Mouse (Mus musculus) ES-Bruce4 (cell line): ENCODE measurements around the gene Alox5ap. TPM values are rescaled to one million over a fixed set of nuclear protein-coding genes. Genes with fewer than 3 reads are reported as not detected.

ENCODE experiments used
- H3K27ac ChIP-seq: 2 replicates; pipeline ENCODE4 v1.5.1; 2012; ENCODE audit warnings: low read length, inconsistent platforms; ENCODE audit not compliant: insufficient read depth
- H3K27me3 ChIP-seq: 2 replicates; pipeline ENCODE4 v1.6.1; 2012; ENCODE audit warnings: mild to moderate bottlenecking, low read length, inconsistent platforms; ENCODE audit not compliant: control insufficient read depth, poor library complexity, insufficient read depth, severe bottlenecking
- H3K36me3 ChIP-seq: 2 replicates; pipeline ENCODE4 v1.6.1; 2012; ENCODE audit warnings: inconsistent platforms, mild to moderate bottlenecking, low read length, moderate library complexity; ENCODE audit not compliant: control insufficient read depth, poor library complexity, insufficient read depth, severe bottlenecking
- H3K4me1 ChIP-seq: one replicate; pipeline ENCODE4 v1.8.1; 2011; ENCODE audit warnings: low read length; ENCODE audit not compliant: control insufficient read depth, insufficient read depth
- H3K4me3 ChIP-seq: 2 replicates; pipeline ENCODE4 v1.5.1; 2011; ENCODE audit warnings: low read depth, mild to moderate bottlenecking, low read length
- H3K9ac ChIP-seq: 2 replicates; pipeline ENCODE4 v1.6.1; 2012; ENCODE audit warnings: low read depth, mild to moderate bottlenecking, inconsistent platforms; ENCODE audit not compliant: poor library complexity, severe bottlenecking
- H3K9me3 ChIP-seq: replicated peaks from 2 replicates; pipeline ENCODE4 v1.6.1; 2012; ENCODE audit warnings: mild to moderate bottlenecking, low read length, inconsistent platforms; ENCODE audit not compliant: control insufficient read depth, poor library complexity, insufficient read depth, severe bottlenecking
- CTCF ChIP-seq: IDR thresholded peaks from one replicate; pipeline ENCODE4 v1.8.1; 2011; ENCODE audit warnings: low read depth, low read length
- EP300 ChIP-seq: IDR thresholded peaks from 2 replicates; pipeline ENCODE4 v1.6.1; 2011; ENCODE audit warnings: low read depth, low read length; ENCODE audit not compliant: insufficient read depth
- POLR2A ChIP-seq: IDR thresholded peaks from one replicate; pipeline ENCODE4 v1.8.1; 2011; ENCODE audit warnings: low read length; ENCODE audit not compliant: insufficient read depth
- polyA plus RNA-seq: library from polyadenylated mRNA; stranded (reverse); fragments of >200 nt; gene quantifications from 2 replicates; pipeline ENCODE4 v1.2.4, GENCODE M21; 2011; ENCODE audit warnings: low read depth; ENCODE audit not compliant: missing spikeins, insufficient read depth, insufficient read length

The Alox5ap gene
- polyA plus RNA-seq, 1 experiment = 1.2 TPM

- Histone ChIP-seq H3K27me3 (no peaks in the 10 kb centered on the region), H3K9ac (no peak overlapping the region), H3K9me3 (0 out of 2 replicates have a peak, but pooled peaks cover 7% of the 10 kb centered on the region), H3K27ac (no peak overlapping the region), H3K4me3 (no peak overlapping the region), H3K4me1 (no peaks in the 10 kb centered on the region), H3K36me3 (no peaks in the 10 kb centered on the region)
- TF ChIP-seq EP300 (no peak), POLR2A (no peak), CTCF (no peak)
Measured at GRCm38 (mm10) chr5:149333941-149334698, 69.6 kb downstream of the Alox5ap start.

DNA sequence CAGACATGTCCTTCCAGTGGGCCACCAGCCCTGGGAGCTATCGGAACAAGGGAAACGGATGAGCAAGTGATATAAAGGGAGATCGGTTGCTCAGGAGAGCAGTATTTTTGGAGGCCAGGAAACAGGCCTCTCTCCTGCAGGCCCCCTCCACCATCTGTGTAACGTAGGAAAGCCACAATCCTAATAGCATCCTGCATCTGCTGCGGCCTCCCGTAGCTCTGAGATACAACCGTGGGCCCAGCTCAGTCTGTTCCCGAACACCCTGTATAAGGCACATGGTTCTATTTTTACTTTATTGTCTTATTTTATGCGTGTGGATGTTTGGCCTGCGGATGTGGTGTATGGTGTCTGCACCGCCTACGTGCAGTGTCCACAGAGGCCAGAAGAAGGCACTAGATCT is 70.4 kb downstream of the Alox5ap start:
- H3K9ac ChIP-seq = no peak overlapping the region
- TF ChIP-seq EP300 (no peak), POLR2A (no peak), CTCF (no peak)
- H3K9me3 ChIP-seq = 0 out of 2 replicates have a peak, but pooled peaks cover 7% of the 10 kb centered on the region
- H3K4me1 ChIP-seq = no peaks in the 10 kb centered on the region
- H3K4me3 ChIP-seq = no peak overlapping the region
- H3K27ac ChIP-seq = no peak overlapping the region
- H3K36me3 ChIP-seq = no peaks in the 10 kb centered on the region
- no peaks in the 10 kb centered on the region for H3K27me3 ChIP-seq

- H3K4me3 ChIP-seq = no peak overlapping the region
- no peaks in the 10 kb centered on the region for H3K4me1 ChIP-seq
- H3K27me3 ChIP-seq = no peaks in the 10 kb centered on the region
- 0 out of 2 replicates have a peak, but pooled peaks cover 7% of the 10 kb centered on the region for H3K9me3 ChIP-seq
- no peak overlapping the region for H3K27ac ChIP-seq
- no peak overlapping the region for H3K9ac ChIP-seq
- TF ChIP-seq POLR2A (no peak), CTCF (peak; percentile 92)
- no peaks in the 10 kb centered on the region for H3K36me3 ChIP-seq
Measured at GRCm38 (mm10) chr5:149335563-149336238, 71.1 kb downstream of the Alox5ap start.

- no peak overlapping the region for H3K4me3 ChIP-seq
- TF ChIP-seq POLR2A (no peak), EP300 (no peak), CTCF (no peak)
- no peaks in the 10 kb centered on the region for H3K27me3 ChIP-seq
- H3K36me3 ChIP-seq = no peaks in the 10 kb centered on the region
- H3K9ac ChIP-seq = no peak overlapping the region
- H3K9me3 ChIP-seq = 0 out of 2 replicates have a peak, but pooled peaks cover 7% of the 10 kb centered on the region
- no peaks in the 10 kb centered on the region for H3K4me1 ChIP-seq
- H3K27ac ChIP-seq = no peak overlapping the region
Measured at GRCm38 (mm10) chr5:149337148-149337547, 72.6 kb downstream of the Alox5ap start.

Other genes with a start within 250 kb of the Alox5ap start
- 63.8 and 65.9 TPM in 2 replicates for gene Uspl1, start 80.4 kb upstream of the Alox5ap start, polyA plus RNA-seq
- gene Hmgb1, start 80.3 kb upstream of the Alox5ap start, polyA plus RNA-seq = 110 and 114 TPM in 2 replicates
- gene Medag, start 147.0 kb downstream of the Alox5ap start, polyA plus RNA-seq = 0.30 and 0.91 TPM in 2 replicates
- gene Tex26, start 174.9 kb downstream of the Alox5ap start, polyA plus RNA-seq = 3.2 and 4.7 TPM in 2 replicates